21 mouse cellular contexts compared by ENCODE assay signal in genomic region chr7:127927726-127928125, GRCm38 (mm10). TPM values are rescaled to one million over a fixed set of nuclear protein-coding genes. Genes with fewer than 3 reads are reported as not detected.
A peak's percentile ranks its signal among the peaks of the same experiment; 100 is the strongest.
DNase-seq lines count a peak whose midpoint lies in the region; ATAC-seq and TF ChIP-seq lines count a peak whose summit lies in the region.
"Had no signal": no experiment of that assay in that cellular context is flagged by ENCODE, and none has a peak within 500 bp of the region (broad histone marks: within the 10 kb centered on the region; RNA-seq: fewer than 3 reads in every experiment).

No protein-coding gene starts in this region.

- peak overlapping the region; percentile 93 for H3K27ac ChIP-seq in kidney, adult 2 months (ENCODE audit: insufficient read depth, low read depth, low read length)
- peak overlapping the region; percentile 94 for H3K27ac ChIP-seq in lung, embryonic 16.5 days (ENCODE audit: low read length)
- peak overlapping the region; percentile 95 for H3K27ac ChIP-seq in stomach, postnatal 0 days (replicated peaks)
- H3K27ac ChIP-seq: forebrain, embryonic 15.5 days; heart, adult 2 months; layer of hippocampus, adult 2 months; limb, embryonic 13.5 days; liver, embryonic 14.5 days; midbrain, embryonic 13.5 days; neural tube, embryonic 12.5 days had no signal

- H3K4me2 ChIP-seq in lung, embryonic 16.5 days (ENCODE audit: low read depth, low read length) = peak overlapping the region; percentile 42
- H3K4me2 ChIP-seq in stomach, postnatal 0 days (replicated peaks; ENCODE audit: low read depth) = peak overlapping the region; percentile 49
- H3K4me2 ChIP-seq: forebrain, embryonic 15.5 days; limb, embryonic 13.5 days; midbrain, embryonic 13.5 days; neural tube, embryonic 12.5 days had no signal

- no peaks in the 10 kb centered on the region for H3K9me3 ChIP-seq in lung, embryonic 16.5 days (ENCODE audit: control insufficient read depth, low read length)
- H3K9me3 ChIP-seq in stomach, postnatal 0 days (ENCODE audit: control insufficient read depth, low read length) = no peaks in the 10 kb centered on the region
- H3K9me3 ChIP-seq: forebrain, embryonic 15.5 days; limb, embryonic 13.5 days; midbrain, embryonic 13.5 days; neural tube, embryonic 12.5 days had no signal

- TF ChIP-seq POLR2A in kidney, adult 2 months (IDR thresholded peaks at IDR 0.05; ENCODE audit: low read depth, low read length) = peak; percentile 16

- peak overlapping the region; percentile 75 for H3K9ac ChIP-seq in lung, embryonic 16.5 days (ENCODE audit: low read length)
- H3K9ac ChIP-seq in stomach, postnatal 0 days (ENCODE audit: low read length) = peak overlapping the region; percentile 81
- H3K9ac ChIP-seq: forebrain, embryonic 15.5 days; limb, embryonic 13.5 days; liver, embryonic 14.5 days; midbrain, embryonic 13.5 days; neural tube, embryonic 12.5 days had no signal

- H3K4me1 ChIP-seq in kidney, adult 2 months (ENCODE audit: control insufficient read depth, insufficient read depth, low read length) = peaks cover 61% of the 10 kb centered on the region
- H3K4me1 ChIP-seq in lung, embryonic 16.5 days (replicated peaks; ENCODE audit: control insufficient read depth, insufficient read depth, low read length) = peaks cover 38% of the 10 kb centered on the region
- H3K4me1 ChIP-seq in stomach, postnatal 0 days (replicated peaks; ENCODE audit: control insufficient read depth, insufficient read depth) = peaks cover 2% of the 10 kb centered on the region; the same call in 1 of the 2 replicates
- H3K4me1 ChIP-seq: forebrain, embryonic 15.5 days; midbrain, embryonic 13.5 days; neural tube, embryonic 12.5 days had no signal

- 39% methylated on average over 11 of the region's 11 CpGs for WGBS in kidney, adult 2 months
- WGBS in lung, embryonic 16.5 days = 78% methylated on average over 11 of the region's 11 CpGs
- WGBS in stomach, postnatal 0 days = 65% methylated on average over 11 of the region's 11 CpGs

- DNase-seq in cerebellum, adult 11-12 months = peak; percentile 17
- no peak for DNase-seq in cerebellum, postnatal 25 days
- DNase-seq in kidney, adult 2 months = peak; percentile 62
- DNase-seq in kidney, postnatal 4 days = no peak
- DNase-seq in lung, postnatal 25 days (ENCODE audit: low spot score) = no peak
- no peak for DNase-seq in stomach, postnatal 0 days (ENCODE audit: low spot score)
- DNase-seq: adrenal gland, postnatal 10 days; cerebellum, postnatal 14 days; gastrocnemius, postnatal 25 days; heart, adult 2 months; layer of hippocampus, postnatal 36 days; thymus, postnatal 4 days had no signal

- no peak for ATAC-seq in lung, embryonic 16.5 days (ENCODE audit: low read depth)
- no peak for ATAC-seq in stomach, postnatal 0 days (ENCODE audit: low FRiP score, low TSS enrichment)
- no peak for ATAC-seq in activated CD4-positive, CD25-positive, alpha-beta regulatory T cell, adult 4 months
- ATAC-seq: forebrain, embryonic 15.5 days; midbrain, embryonic 13.5 days; Patski had no signal

- H3K36me3 ChIP-seq in kidney, adult 2 months (ENCODE audit: control insufficient read depth, insufficient read depth, low read length) = peaks cover 9% of the 10 kb centered on the region; the same call in 1 of the 2 replicates
- H3K36me3 ChIP-seq in lung, embryonic 16.5 days (ENCODE audit: control insufficient read depth, insufficient read depth, low read length) = peaks cover 12% of the 10 kb centered on the region
- H3K36me3 ChIP-seq in stomach, postnatal 0 days (ENCODE audit: control insufficient read depth, insufficient read depth, low read length) = peaks cover 3% of the 10 kb centered on the region; the same call in 1 of the 2 replicates

- peak overlapping the region; percentile 94 for H3K4me3 ChIP-seq in kidney, adult 2 months (ENCODE audit: insufficient read depth, low read depth, low read length)
- peak overlapping the region; percentile 55 for H3K4me3 ChIP-seq in lung, embryonic 16.5 days (ENCODE audit: low read length)
- peak overlapping the region; percentile 49 for H3K4me3 ChIP-seq in stomach, postnatal 0 days (ENCODE audit: low read depth, low read length)
- H3K4me3 ChIP-seq: forebrain, embryonic 15.5 days; heart, adult 2 months; layer of hippocampus, adult 2 months; limb, embryonic 13.5 days; midbrain, embryonic 13.5 days; neural tube, embryonic 12.5 days had no signal

- no peak for TF ChIP-seq EP300 in stomach, postnatal 0 days (optimal IDR thresholded peaks at IDR 0.05)

- TF ChIP-seq CTCF in kidney, adult 2 months (conservative IDR thresholded peaks at IDR 0.05; ENCODE audit: insufficient read depth, insufficient read length, low read depth, low read length) = no peak
- no peak for TF ChIP-seq CTCF in stomach, postnatal 0 days (IDR thresholded peaks at IDR 0.05; ENCODE audit: low read depth)

- no peaks in the 10 kb centered on the region for H3K27me3 ChIP-seq in kidney, adult 2 months (replicated peaks; ENCODE audit: control insufficient read depth, insufficient read depth, low read length)
- no peaks in the 10 kb centered on the region for H3K27me3 ChIP-seq in lung, embryonic 16.5 days (ENCODE audit: control insufficient read depth, insufficient read depth, low read depth, low read length)
- H3K27me3 ChIP-seq in stomach, postnatal 0 days (ENCODE audit: control insufficient read depth, insufficient read depth, low read length) = no peaks in the 10 kb centered on the region
- H3K27me3 ChIP-seq: Patski had no signal

RNA-seq across cellular contexts. Expression of gene Prss8, which starts 2.2 kb away (rescaled TPM):
- polyA plus RNA-seq in kidney, adult 2 months (2012; rRNA removed) = 745 and 858 TPM in 2 replicates
- 101 and 108 TPM in 2 replicates for polyA plus RNA-seq in lung, embryonic 16.5 days (2015; fragmentation: Nextera tagmentation; extraction: Ambion mirVana)
- 77.4 and 85.3 TPM in 2 replicates for polyA plus RNA-seq in stomach, postnatal 0 days (2015; fragmentation: Nextera tagmentation; extraction: Ambion mirVana)
- not detected for polyA plus RNA-seq in activated CD4-positive, CD25-positive, alpha-beta regulatory T cell, adult 4 months (2017; shearing (Covaris generic))

RNA-seq across cellular contexts. Expression of gene Kat8, which starts 15.4 kb away (rescaled TPM):
- 11.8 and 12.2 TPM in 2 replicates for polyA plus RNA-seq in kidney, adult 2 months (2012; rRNA removed)
- polyA plus RNA-seq in lung, embryonic 16.5 days (2015; fragmentation: Nextera tagmentation; extraction: Ambion mirVana) = 37.2 and 38.9 TPM in 2 replicates
- polyA plus RNA-seq in stomach, postnatal 0 days (2015; fragmentation: Nextera tagmentation; extraction: Ambion mirVana) = 15.1 and 16.6 TPM in 2 replicates
- polyA plus RNA-seq in activated CD4-positive, CD25-positive, alpha-beta regulatory T cell, adult 4 months (2017; shearing (Covaris generic)) = 10 to 100 TPM; 29.9 to 32.1 TPM

RNA-seq across cellular contexts. Expression of gene Prss36, which starts 18.8 kb away (rescaled TPM):
- polyA plus RNA-seq in kidney, adult 2 months (2012; rRNA removed) = 21.9 and 28.4 TPM in 2 replicates
- polyA plus RNA-seq in lung, embryonic 16.5 days (2015; fragmentation: Nextera tagmentation; extraction: Ambion mirVana) = 12.3 and 12.4 TPM in 2 replicates
- polyA plus RNA-seq in stomach, postnatal 0 days (2015; fragmentation: Nextera tagmentation; extraction: Ambion mirVana) = 9.1 and 9.7 TPM in 2 replicates
- polyA plus RNA-seq in activated CD4-positive, CD25-positive, alpha-beta regulatory T cell, adult 4 months (2017; shearing (Covaris generic)) = 1 to 10 TPM; 2.1 to 3.6 TPM

RNA-seq across cellular contexts. Expression of gene Bckdk, which starts 23.8 kb away (rescaled TPM):
- 148 and 163 TPM in 2 replicates for polyA plus RNA-seq in kidney, adult 2 months (2012; rRNA removed)
- 129 and 133 TPM in 2 replicates for polyA plus RNA-seq in lung, embryonic 16.5 days (2015; fragmentation: Nextera tagmentation; extraction: Ambion mirVana)
- 102 and 106 TPM in 2 replicates for polyA plus RNA-seq in stomach, postnatal 0 days (2015; fragmentation: Nextera tagmentation; extraction: Ambion mirVana)
- polyA plus RNA-seq in activated CD4-positive, CD25-positive, alpha-beta regulatory T cell, adult 4 months (2017; shearing (Covaris generic)) = 10 to 100 TPM; 62.4 to 77.7 TPM

RNA-seq across cellular contexts. Expression of gene Vkorc1, which starts 32.3 kb away (rescaled TPM):
- polyA plus RNA-seq in kidney, adult 2 months (2012; rRNA removed) = 289 and 293 TPM in 2 replicates
- polyA plus RNA-seq in lung, embryonic 16.5 days (2015; fragmentation: Nextera tagmentation; extraction: Ambion mirVana) = 159 and 162 TPM in 2 replicates
- polyA plus RNA-seq in stomach, postnatal 0 days (2015; fragmentation: Nextera tagmentation; extraction: Ambion mirVana) = 123 and 130 TPM in 2 replicates
- 10 to 100 TPM; 20.9 to 31.8 TPM for polyA plus RNA-seq in activated CD4-positive, CD25-positive, alpha-beta regulatory T cell, adult 4 months (2017; shearing (Covaris generic))

Comparison
In these comparisons a context has a peak if more than half of its experiments do, and no peak if none do; other contexts are left out.
1. DNase-seq: peak in cerebellum, adult 11-12 months (single experiment) and kidney, adult 2 months (single experiment); none in cerebellum, postnatal 25 days (0 of 2), kidney, postnatal 4 days (0 of 2), lung, postnatal 25 days (single experiment) and stomach, postnatal 0 days (single experiment).
2. RNA of gene Prss8, which starts 2.2 kb away (polyA plus RNA-seq): 745 to 858 TPM in kidney, adult 2 months, 101 to 108 TPM in lung, embryonic 16.5 days and 77.4 to 85.3 TPM in stomach, postnatal 0 days; not detected in activated CD4-positive, CD25-positive, alpha-beta regulatory T cell, adult 4 months; every median in the first group is over 10 times any median in the second.
3. Peak in every context shown above with its lines, with median percentiles within 50 percentile points of each other: H3K27ac ChIP-seq and H3K4me3 ChIP-seq.